Mouse (Mus musculus) embryonic stem cell, embryonic (primary cell): ENCODE measurements around the gene Hnrnpu.
"Not testable (repeated sequence)": the region's sequence is repeated elsewhere in the genome, so short reads cannot be mapped to it uniquely, and the experiment has no call there.

ENCODE experiments used
- CTCF ChIA-PET, 4 experiments: fragments of 300-600 bp in 2 of 4; fragments of 350-600 bp in 2 of 4; sonication (Branson Sonifier 250); formaldehyde crosslinking; loops; one replicate each; lab custom pipeline; 2022; ENCODE audit warnings: inconsistent platforms in 2 of 4; lab: Charles Lee
- POLR2A ChIA-PET, 4 experiments: fragments of 300-600 bp in 2 of 4; fragments of 350-600 bp in 2 of 4; sonication (Branson Sonifier 250); formaldehyde crosslinking; loops; one replicate each; lab custom pipeline; 2022; ENCODE audit warnings: antibody characterized with exemption in 4 of 4, inconsistent platforms in 1 of 4; lab: Charles Lee

Gene Hnrnpu

DNA sequence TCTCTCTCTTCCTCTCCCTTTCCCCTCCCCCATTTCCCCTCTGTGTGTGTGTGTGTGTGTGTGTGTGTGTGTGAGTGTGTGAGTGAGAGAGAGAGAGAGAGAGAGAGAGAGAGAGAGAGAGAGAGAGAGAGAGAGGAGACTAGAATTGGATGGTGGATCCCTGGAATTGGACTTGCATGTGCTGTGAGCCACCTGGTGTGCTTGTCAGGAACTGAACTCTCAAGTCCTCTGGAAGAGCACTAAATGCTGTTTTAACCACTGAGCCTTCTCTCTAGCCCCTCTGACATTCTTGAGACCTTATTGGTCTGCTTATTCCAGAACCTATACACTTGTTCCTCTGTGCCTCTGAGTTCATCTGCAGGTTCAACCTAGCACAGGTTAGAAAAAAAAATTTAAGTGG is 14.0 kb upstream of the Hnrnpu start:
- CTCF ChIA-PET, result no interaction called here
- POLR2A ChIA-PET, result interaction anchor here in 2 of 4 experiments (1.4 to 5.6 kb wide), 4 partner anchors 10 to 18 kb away, joined by 3 to 20 read pairs (median 6); partner anchors contain the start of gene Hnrnpu (in 1 of the 2)

DNA sequence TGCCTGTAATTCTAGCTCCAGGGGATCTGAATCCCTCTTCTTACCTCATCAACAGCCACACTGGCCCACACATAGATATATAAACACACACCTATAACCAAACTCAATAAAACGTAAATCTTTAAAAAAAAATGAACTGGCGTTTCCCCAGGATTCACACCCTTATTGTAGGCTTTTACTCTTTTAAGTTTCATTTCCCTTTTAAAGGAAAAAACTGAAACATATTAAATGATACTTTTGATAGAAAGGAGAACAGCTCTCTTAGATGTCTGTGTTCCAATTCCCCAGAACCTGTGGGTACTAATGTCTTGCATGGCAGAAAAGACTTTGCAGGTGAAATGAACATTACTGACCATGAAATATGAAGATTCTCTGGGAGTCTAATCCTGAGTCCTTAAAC is 13.2 kb upstream of the Hnrnpu start:
- POLR2A ChIA-PET, result interaction anchor here in 1 of 4 experiments (0.6 to 1.2 kb wide), 4 partner anchors 10 to 154 kb away, joined by 3 to 6 read pairs (median 4); no protein-coding TSS in a partner anchor
- CTCF ChIA-PET, result no interaction called here

DNA sequence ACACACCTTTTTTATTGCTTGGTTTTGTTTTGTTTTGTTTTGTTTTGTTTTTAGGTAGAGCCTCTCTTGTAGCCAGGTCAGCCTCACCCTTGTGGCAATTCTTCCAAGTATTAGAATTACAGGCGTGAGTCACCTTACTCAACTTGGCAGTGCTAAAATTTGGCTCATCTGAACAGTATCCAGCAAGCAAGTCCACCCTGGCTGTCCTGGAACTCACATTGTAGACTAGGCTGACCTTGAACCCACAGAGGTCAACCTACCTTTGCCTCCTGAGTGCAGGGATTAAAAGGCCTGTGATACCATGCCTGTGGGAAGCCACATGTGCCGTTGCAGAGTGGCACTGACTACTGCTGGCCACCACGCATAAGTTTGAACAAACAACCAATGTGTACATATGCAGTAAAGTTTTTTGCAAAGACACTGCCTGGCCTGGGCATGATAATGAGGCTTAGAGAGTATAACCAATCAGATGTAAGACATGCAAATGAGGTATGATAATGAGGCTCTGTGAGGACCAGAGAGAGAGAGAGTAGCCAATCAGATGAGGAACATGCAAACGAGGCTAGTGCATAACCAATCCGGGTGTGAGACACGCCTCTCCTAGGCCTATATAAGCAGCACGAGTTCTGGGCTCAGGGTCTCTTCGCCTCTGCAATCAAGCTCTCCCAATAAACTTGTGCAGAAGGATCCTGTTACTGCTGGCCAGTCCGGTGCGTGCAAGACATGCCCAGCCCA is 6.6 kb upstream of the Hnrnpu start:
- CTCF ChIA-PET, result not testable (repeated sequence)
- POLR2A ChIA-PET, result interaction anchor here in 2 of 4 experiments (0.5 to 28.6 kb wide), 5 partner anchors 9 to 149 kb away, joined by 3 to 1059 read pairs (median 6); partner anchors contain the start of gene Cox20 (in 1 of the 2)

DNA sequence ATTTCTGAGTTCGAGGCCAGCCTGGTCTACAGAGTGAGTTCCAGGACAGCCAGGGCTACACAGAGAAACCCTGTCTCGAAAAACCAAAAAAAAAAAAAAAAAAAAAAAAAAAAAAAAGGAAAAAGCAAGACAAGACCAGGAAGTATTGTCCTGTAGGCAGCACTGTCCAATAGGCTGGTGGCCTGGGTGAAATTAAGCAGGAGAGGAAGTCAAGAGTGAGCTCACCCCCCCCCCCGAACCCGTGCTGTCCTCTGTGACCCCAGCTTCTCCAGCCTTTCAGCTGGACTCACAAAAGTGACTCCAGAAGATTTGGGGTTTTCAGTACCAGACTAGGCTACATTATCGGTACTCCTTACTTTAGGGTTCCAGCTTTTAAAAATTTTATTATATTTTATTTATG is 5.0 kb upstream of the Hnrnpu start:
- CTCF ChIA-PET, result no interaction called here

DNA sequence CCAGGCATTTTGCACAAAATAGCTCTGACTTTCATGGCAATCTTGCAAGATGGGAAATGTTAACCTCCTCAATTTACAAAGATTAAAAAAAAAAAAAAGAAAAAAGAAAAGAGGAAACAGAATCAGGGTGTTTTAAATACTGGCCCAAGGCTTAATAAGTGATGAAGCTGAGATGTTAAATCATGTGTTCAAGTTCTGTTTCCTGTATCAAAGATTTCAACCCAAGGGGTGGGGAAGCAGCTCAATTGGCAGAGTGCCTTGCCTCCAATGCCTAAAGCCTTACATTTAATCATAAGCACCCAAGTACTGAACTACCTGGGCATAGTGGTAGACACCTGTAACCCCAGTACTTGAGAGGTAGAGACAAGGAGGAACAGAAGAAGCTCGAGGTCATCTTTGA is 4.5 kb upstream of the Hnrnpu start:
- POLR2A ChIA-PET, result interaction anchor here in 3 of 4 experiments (0.7 to 28.6 kb wide), 15 partner anchors 8 to 117 kb away, joined by 3 to 1059 read pairs (median 6); partner anchors contain the start of gene Cox20 (in 2 of the 3)
- CTCF ChIA-PET, result no interaction called here

More for the DNA sequence above, 5.0 kb upstream of the Hnrnpu start:
- POLR2A ChIA-PET, result interaction anchor here in 3 of 4 experiments (0.7 to 28.6 kb wide), 11 partner anchors 8 to 117 kb away, joined by 3 to 1059 read pairs (median 4); partner anchors contain the start of gene Cox20 (in 2 of the 3)

DNA sequence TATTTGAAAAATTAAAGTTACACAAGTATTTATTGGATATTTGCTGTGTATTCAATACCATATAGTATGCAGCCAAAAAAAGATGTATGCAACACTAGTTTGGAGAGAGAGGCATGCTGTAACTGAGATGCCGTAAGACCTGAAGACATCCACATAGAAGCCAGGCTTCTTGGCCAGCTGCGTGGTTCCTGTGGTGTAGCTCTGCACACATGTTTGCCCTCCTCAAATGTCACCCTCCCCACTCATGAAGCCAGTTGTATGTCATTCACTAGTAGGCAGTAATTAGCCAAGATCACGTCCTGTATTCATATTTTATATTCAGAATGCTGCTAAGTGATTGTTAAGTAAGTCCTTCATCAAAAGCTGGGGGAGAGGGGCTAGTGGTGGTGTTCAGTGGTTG is 3.8 kb upstream of the Hnrnpu start:
- ChIA-PET CTCF (no interaction called here), POLR2A (interaction anchor here in 3 of 4 experiments (0.6 to 28.6 kb wide), 17 partner anchors 9 to 66 kb away, joined by 3 to 1059 read pairs (median 5); partner anchors contain the start of gene Cox20 (in 2 of the 3))

DNA sequence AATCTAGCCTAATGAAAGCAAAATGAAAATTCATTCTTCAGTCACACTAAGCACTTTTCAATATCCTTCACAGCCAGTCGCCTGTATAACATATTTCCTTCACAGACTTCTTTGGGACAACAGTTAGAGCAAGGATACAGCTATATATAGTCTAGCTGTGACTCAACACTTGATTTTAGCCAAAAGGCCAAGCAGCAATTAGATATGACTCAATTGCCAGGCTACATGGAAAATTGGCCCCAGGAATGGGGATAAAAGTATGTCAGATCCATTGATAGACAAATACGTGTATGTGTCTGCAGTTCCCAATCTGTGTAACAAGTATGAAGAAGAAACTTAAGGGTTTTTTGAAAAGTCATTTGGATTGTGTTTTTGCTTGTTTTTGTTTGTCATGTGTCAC is 2.6 kb upstream of the Hnrnpu start:
- ChIA-PET POLR2A (interaction anchor here in 3 of 4 experiments (0.5 to 28.6 kb wide), 12 partner anchors 9 to 535 kb away, joined by 3 to 1059 read pairs (median 4); partner anchors contain the start of gene Cox20 (in 2 of the 3)), CTCF (no interaction called here)

DNA sequence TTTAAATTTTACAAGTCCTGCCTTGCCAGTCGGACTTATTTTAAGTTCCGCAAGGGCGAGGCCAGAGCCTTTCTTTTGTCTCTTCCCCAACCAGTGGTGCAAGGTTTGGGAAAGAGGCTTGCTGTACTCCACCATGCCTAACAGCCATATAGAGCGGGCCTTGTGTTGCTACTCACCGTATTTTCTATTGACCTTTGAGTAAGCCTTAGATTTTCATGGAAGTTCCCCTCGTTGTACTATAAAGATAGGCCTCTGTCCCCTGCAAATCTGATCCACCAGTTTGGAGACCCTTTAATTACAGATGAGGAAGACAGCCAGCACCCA is 683 bp upstream of the Hnrnpu start:
- CTCF ChIA-PET, result no interaction called here

DNA sequence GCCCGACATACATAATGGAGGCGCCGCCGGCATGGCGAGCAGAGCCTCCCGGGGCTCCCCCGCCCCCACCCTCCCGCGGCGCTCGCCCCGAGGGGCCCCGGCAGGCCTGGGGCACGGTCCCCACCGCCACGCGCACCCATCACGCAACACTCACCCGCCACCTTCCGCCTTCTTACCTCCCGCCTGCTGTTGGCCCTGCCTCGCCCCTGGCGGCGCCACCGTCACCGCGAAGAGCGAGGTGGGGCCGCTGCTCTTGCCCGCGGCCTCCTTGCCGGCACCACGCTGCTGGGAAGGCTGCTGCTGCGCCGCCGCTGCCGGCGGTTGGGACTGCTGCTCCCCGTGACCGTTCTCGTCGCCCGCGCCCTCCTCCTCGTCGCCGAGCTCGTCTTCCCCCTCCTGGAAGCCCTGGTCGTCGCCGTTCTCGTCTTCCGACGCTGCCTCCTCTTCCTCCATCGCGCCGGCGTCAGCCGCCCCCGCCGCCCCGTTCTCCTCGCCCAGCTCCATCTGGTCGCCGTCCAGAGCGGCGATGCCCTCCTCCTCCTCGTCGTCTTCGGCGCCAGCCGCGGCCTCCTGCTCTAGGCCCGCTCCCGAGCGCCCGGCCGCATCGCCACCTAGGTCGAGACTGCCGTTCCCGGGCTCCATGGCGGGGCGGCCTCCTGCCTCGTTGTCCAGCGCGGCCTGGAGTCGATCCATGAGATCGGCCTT is 668 bp downstream of the Hnrnpu start:
- POLR2A ChIA-PET, result interaction anchor here (0.6 to 28.6 kb wide), 48 partner anchors 9 to 1182 kb away, joined by 3 to 1059 read pairs (median 5); partner anchors contain the start of genes Cox20 (in 3 of the 4), Desi2 (in 1 of the 4) and Efcab2 (in 1 of the 4)
- CTCF ChIA-PET, result interaction anchor here in 2 of 4 experiments (0.5 to 0.7 kb wide), 3 partner anchors 46 to 1414 kb away, joined by 3 read pairs; no protein-coding TSS in a partner anchor

More for the DNA sequence above, 683 bp upstream of the Hnrnpu start:
- POLR2A ChIA-PET, result interaction anchor here (0.7 to 28.6 kb wide), 24 partner anchors 11 to 111 kb away, joined by 3 to 1059 read pairs (median 5); partner anchors contain the start of genes Cox20 (in 2 of the 4) and Efcab2 (in 2 of the 4)

DNA sequence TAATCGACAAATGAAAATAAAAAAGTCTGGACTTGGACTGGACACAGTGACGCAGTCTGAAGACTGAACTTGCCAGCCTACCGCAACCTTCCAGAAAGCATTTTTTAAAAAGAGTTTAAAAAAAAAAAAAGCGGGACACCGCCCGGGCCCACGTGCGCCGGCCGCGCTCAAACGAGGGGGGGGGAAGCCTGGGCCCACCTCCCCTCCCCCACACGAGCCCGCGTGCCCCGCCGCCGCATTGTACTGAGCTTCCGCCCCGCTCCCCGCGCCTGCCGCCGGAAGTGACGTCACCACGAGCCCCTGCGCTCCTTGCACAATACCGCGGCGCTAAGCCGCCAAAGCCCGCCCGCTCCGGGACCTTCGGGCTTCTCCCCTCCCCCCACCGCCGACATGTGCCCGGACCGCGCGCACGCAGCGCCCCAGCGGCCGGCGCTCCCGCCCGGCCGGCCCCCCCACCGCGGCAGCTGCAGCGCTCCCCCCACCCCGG is 1.3 kb downstream of the Hnrnpu start:
- CTCF ChIA-PET, result interaction anchor here in 2 of 4 experiments (0.6 to 0.7 kb wide), 2 partner anchors 968 to 1415 kb away, joined by 3 read pairs; no protein-coding TSS in a partner anchor
- POLR2A ChIA-PET, result interaction anchor here (0.6 to 28.6 kb wide), 52 partner anchors 9 to 1182 kb away, joined by 3 to 1059 read pairs (median 5); partner anchors contain the start of genes Cox20 (in 3 of the 4) and Desi2 (in 1 of the 4)

DNA sequence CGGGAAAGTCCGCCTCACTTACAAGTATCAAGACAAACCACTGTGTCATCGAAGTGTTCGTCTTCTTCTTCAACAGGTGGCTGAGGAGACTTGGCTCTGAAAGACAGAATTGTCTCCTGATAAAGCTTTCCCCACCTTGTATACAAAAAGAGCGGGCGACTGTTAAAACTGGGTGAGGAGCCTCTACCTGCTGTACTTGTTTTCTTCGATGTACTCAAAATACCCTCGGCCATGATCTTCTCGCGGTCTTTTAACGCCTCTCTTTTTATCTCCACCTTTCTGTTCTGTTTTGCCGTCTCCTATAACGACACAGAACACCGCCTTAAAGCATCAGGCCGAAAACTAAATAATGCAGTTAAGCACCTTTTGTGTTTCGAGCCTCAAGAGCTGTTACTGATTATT is 1.7 kb downstream of the Hnrnpu start:
- ChIA-PET POLR2A (interaction anchor here (0.6 to 28.6 kb wide), 43 partner anchors 8 to 352 kb away, joined by 3 to 1059 read pairs (median 6); partner anchors contain the start of genes Cox20 (in 3 of the 4) and Desi2 (in 1 of the 4)), CTCF (no interaction called here)

DNA sequence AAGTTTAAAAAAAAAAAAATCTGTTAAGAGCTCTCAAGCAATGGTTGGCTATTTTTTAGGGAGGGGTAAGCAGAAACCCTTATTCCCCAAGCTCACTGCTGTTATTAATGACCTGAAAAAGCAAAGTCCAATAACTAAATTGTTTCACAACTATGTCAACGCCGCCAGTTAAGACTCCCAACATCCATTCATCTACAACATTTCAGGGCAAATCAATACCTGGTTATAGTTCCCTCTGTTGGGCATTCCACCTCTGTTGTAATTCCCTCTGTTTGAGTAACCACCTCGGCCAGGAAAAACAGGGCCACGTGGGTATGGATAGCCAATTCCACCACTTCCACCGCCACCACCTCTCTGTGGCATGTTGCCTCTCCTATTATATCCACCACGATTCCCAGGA is 7.7 kb downstream of the Hnrnpu start:
- ChIA-PET POLR2A (interaction anchor here (0.6 to 28.6 kb wide), 12 partner anchors 4 to 78 kb away, joined by 3 to 1059 read pairs (median 6); partner anchors contain the start of genes Cox20 (in 2 of the 4) and Hnrnpu (in 2 of the 4)), CTCF (no interaction called here)

DNA sequence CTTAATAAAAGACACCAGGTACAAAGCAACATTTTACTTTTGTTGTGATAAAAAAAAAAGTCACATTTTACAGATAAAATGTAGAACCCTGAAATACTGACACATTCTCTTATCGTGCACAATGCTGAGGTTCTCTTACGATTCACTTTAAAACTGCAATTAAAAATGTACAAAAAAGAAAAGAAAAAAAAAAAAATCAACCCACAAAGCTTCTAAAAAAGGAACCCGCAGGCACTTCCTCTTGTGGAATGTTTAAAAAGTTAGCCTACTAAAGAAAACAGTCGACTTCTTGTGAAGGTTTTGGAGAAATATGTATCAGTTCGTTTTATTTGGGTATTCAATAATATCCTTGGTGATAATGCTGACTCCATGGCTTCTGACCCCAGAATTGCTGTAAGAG is 8.6 kb downstream of the Hnrnpu start:
- POLR2A ChIA-PET, result interaction anchor here in 3 of 4 experiments (0.9 to 28.6 kb wide), 11 partner anchors 5 to 119 kb away, joined by 3 to 1059 read pairs (median 5); partner anchors contain the start of genes Cox20 (in 2 of the 3) and Hnrnpu (in 2 of the 3)
- CTCF ChIA-PET, result no interaction called here

DNA sequence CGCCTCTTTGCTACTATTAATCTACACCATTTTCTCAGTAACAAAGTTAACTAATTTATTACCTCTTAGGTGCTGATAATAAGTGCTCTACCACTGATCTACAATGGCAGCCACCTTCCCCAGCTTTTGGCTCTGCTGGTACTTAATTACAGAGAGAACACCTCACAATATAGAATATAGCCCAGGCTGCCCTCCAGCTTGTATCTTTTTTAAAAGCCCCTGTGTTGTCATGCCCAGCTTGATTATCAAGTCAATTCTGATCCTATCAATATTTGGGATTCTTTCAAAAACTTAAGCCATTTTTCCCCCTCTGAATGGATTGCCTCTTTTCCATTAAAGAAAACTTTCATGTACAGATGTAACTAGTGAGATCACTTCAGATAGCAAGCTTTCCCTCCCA is 10.6 kb downstream of the Hnrnpu start:
- ChIA-PET POLR2A (interaction anchor here (0.7 to 28.6 kb wide), 17 partner anchors 5 to 121 kb away, joined by 3 to 1059 read pairs (median 7); partner anchors contain the start of genes Hnrnpu (in 3 of the 4), Cox20 (in 2 of the 4) and Efcab2 (in 1 of the 4)), CTCF (no interaction called here)

DNA sequence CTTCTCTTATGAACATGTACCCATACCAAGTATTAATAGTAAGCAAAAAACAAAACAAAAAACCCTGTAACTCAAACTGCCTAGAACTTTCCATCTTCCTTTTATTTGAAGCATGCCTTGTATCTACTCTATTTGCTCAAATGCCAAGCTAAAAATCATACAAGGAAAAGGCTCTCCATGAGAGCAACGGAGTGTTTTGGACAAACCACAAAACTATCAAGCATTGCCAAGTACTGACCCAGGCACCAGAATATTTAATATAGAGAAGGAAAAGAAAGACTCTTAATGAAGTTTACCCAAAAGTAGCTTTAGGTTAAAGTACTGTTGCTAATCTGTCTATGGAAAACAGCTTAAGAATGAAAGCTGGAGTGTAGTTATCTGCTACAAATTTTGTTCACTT is 11.2 kb downstream of the Hnrnpu start:
- POLR2A ChIA-PET, result interaction anchor here (0.6 to 28.6 kb wide), 19 partner anchors 5 to 122 kb away, joined by 3 to 1059 read pairs (median 5); partner anchors contain the start of genes Hnrnpu (in 3 of the 4), Cox20 (in 2 of the 4) and Efcab2 (in 1 of the 4)

DNA sequence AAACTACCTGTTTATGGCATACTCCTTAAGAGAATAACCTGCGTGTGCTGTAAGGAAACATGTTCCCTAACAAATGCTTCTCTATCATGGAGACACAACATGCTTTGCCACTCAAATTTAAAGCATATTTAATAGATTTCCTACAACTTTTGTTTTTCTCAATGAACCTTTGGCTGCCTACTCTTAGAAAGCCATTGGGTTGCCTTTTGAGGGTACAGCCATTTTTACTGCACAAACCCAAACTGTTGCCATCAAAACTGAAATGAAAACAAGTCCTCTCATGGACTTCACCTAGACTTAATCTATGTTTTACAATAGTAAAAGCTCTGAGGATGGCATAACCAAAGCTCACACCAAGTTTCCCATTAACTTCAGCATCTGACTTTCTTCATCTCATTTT is 13.0 kb downstream of the Hnrnpu start:
- POLR2A ChIA-PET, result interaction anchor here (1.1 to 28.6 kb wide), 10 partner anchors 5 to 82 kb away, joined by 3 to 1059 read pairs (median 58); partner anchors contain the start of genes Hnrnpu (in 4 of the 4), Cox20 (in 1 of the 4) and Efcab2 (in 1 of the 4)
- CTCF ChIA-PET, result interaction anchor here in 1 of 4 experiments (0.6 kb wide), 1 partner anchor 226 kb away, joined by 4 read pairs; no protein-coding TSS in a partner anchor

More for the DNA sequence above, 11.2 kb downstream of the Hnrnpu start:
- CTCF ChIA-PET, result no interaction called here

DNA sequence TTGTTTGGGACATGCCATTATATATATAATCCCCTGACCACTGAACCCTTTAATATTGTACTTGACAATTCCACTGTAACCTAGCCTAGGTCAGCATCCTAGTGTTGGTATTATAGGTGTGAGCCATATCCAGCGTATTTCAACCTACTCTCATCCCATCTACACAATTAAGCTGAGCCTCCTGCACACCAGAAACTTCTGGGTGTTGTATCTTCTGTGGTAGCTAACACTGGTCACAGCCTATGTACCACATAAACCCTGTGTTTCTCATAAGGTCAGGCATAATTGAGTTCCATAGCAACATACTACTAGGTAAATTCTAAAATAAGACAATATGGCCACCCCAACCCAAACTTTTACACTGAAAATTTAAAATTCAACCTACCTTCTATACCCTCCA is 14.4 kb downstream of the Hnrnpu start:
- CTCF ChIA-PET, result no interaction called here
- POLR2A ChIA-PET, result interaction anchor here (0.6 to 28.6 kb wide), 20 partner anchors 4 to 1990 kb away, joined by 3 to 1059 read pairs (median 6); partner anchors contain the start of genes Hnrnpu (in 4 of the 4), Cox20 (in 1 of the 4) and Efcab2 (in 1 of the 4)
